Mouse (Mus musculus): ENCODE data around the gene Doc2a. TPM values are rescaled to one million over a fixed set of nuclear protein-coding genes. Genes with fewer than 3 reads are reported as not detected.
A peak's percentile ranks its signal among the peaks of the same experiment; 100 is the strongest.

Gene Doc2a
- polyA plus RNA-seq, 1 experiment from 2014 or later = not detected

DNA sequence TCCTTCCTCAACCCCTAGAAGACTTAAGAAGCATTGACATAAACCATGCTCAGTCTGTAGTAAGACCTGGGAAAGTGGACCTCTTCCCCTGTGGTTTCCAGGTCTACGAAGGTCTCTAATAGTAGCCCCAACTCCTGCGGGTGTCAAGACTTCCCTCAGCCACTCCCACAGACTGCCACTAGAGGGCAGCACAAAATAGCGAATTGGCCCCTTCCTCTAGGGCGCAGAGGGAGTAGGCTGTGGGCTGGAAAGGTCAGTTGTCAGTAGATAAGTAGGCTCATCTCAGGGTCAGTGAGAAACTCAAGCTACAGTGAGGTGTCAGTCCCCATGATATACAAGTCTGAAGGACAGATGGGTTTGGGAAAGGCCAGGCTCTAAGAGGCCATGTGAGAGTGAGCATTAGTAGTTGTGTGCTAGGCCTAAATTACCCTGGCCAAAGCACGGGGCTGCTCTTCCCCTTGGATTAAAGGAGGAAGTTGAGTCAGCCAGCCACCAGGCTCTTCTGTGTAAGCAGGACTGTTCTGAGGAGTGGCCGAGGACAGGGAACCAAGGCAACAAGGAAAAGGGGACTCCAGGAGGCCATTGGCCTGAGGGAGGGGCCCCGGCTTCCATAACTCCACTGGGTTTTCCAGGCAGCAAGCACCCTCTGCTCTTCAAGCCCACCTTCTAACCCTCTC, 25.2 kb upstream of the Doc2a start:
- H3K27me3 ChIP-seq (ENCODE audit: control insufficient read depth, insufficient read depth, low read depth, low read length) = peaks cover 21% of the 10 kb centered on the region

GRCm38 (mm10) chr7:126822741-126823140, 24.5 kb upstream of the Doc2a start:
- ATAC-seq (ENCODE audit: low read depth) = no peak
- H3K4me1 ChIP-seq (ENCODE audit: control insufficient read depth, low read depth, low read length) = no peaks in the 10 kb centered on the region
- H3K27me3 ChIP-seq (ENCODE audit: control insufficient read depth, insufficient read depth, low read depth, low read length) = peaks cover 21% of the 10 kb centered on the region
- H3K27ac ChIP-seq (ENCODE audit: low read length) = no peak overlapping the region
- H3K9ac ChIP-seq (ENCODE audit: low read depth, low read length) = no peak overlapping the region
- no peaks in the 10 kb centered on the region for H3K36me3 ChIP-seq (ENCODE audit: control insufficient read depth, insufficient read depth)
- WGBS (ENCODE audit: insufficient replicate concordance) = 34% methylated on average over 9 of the region's 9 CpGs
- no peak overlapping the region for H3K4me2 ChIP-seq (ENCODE audit: low read depth, low read length)
- no peak overlapping the region for H3K4me3 ChIP-seq (ENCODE audit: low read depth, low read length)
- H3K9me3 ChIP-seq (replicated peaks; ENCODE audit: control insufficient read depth, low read length) = no peaks in the 10 kb centered on the region

More for the DNA sequence above, 25.2 kb upstream of the Doc2a start:
- H3K4me2 ChIP-seq (ENCODE audit: low read depth, low read length) = no peak overlapping the region
- WGBS (ENCODE audit: insufficient replicate concordance) = 21% methylated on average over 7 of the region's 7 CpGs
- no peaks in the 10 kb centered on the region for H3K9me3 ChIP-seq (replicated peaks; ENCODE audit: control insufficient read depth, low read length)
- no peak overlapping the region for H3K4me3 ChIP-seq (ENCODE audit: low read depth, low read length)
- no peaks in the 10 kb centered on the region for H3K36me3 ChIP-seq (ENCODE audit: control insufficient read depth, insufficient read depth)
- no peak for ATAC-seq (ENCODE audit: low read depth)
- H3K4me1 ChIP-seq (ENCODE audit: control insufficient read depth, low read depth, low read length) = no peaks in the 10 kb centered on the region
- H3K27ac ChIP-seq (ENCODE audit: low read length) = no peak overlapping the region
- no peak overlapping the region for H3K9ac ChIP-seq (ENCODE audit: low read depth, low read length)

GRCm38 (mm10) chr7:126823202-126823711, 24.0 kb upstream of the Doc2a start:
- Histone ChIP-seq H3K9ac (ENCODE audit: low read depth, low read length) (no peak overlapping the region), H3K36me3 (ENCODE audit: control insufficient read depth, insufficient read depth) (no peaks in the 10 kb centered on the region), H3K4me3 (ENCODE audit: low read depth, low read length) (no peak overlapping the region), H3K4me2 (ENCODE audit: low read depth, low read length) (no peak overlapping the region), H3K4me1 (ENCODE audit: control insufficient read depth, low read depth, low read length) (no peaks in the 10 kb centered on the region), H3K27ac (ENCODE audit: low read length) (no peak overlapping the region), H3K27me3 (ENCODE audit: control insufficient read depth, insufficient read depth, low read depth, low read length) (peaks cover 21% of the 10 kb centered on the region), H3K9me3 (replicated peaks; ENCODE audit: control insufficient read depth, low read length) (no peaks in the 10 kb centered on the region)
- WGBS (ENCODE audit: insufficient replicate concordance) = 4% methylated on average over 17 of the region's 19 CpGs
- no peak for ATAC-seq (ENCODE audit: low read depth)

- Histone ChIP-seq H3K4me3 (ENCODE audit: low read depth, low read length) (no peak overlapping the region), H3K4me2 (ENCODE audit: low read depth, low read length) (no peak overlapping the region), H3K27me3 (ENCODE audit: control insufficient read depth, insufficient read depth, low read depth, low read length) (peaks cover 21% of the 10 kb centered on the region), H3K4me1 (ENCODE audit: control insufficient read depth, low read depth, low read length) (no peaks in the 10 kb centered on the region), H3K36me3 (ENCODE audit: control insufficient read depth, insufficient read depth) (no peaks in the 10 kb centered on the region), H3K9ac (ENCODE audit: low read depth, low read length) (no peak overlapping the region), H3K27ac (ENCODE audit: low read length) (no peak overlapping the region), H3K9me3 (replicated peaks; ENCODE audit: control insufficient read depth, low read length) (no peaks in the 10 kb centered on the region)
- ATAC-seq (ENCODE audit: low read depth) = no peak
- 10% methylated on average over 10 of the region's 10 CpGs for WGBS (ENCODE audit: insufficient replicate concordance)
These were observed 23.3 kb upstream of the Doc2a start for GRCm38 (mm10) chr7:126823940-126824339.

- Histone ChIP-seq H3K4me1 (ENCODE audit: control insufficient read depth, low read depth, low read length) (no peaks in the 10 kb centered on the region), H3K27me3 (ENCODE audit: control insufficient read depth, insufficient read depth, low read depth, low read length) (peaks cover 21% of the 10 kb centered on the region)
- WGBS (ENCODE audit: insufficient replicate concordance) = 19% methylated on average over 8 of the region's 8 CpGs
These were observed 21.8 kb upstream of the Doc2a start for GRCm38 (mm10) chr7:126825403-126825802.

GRCm38 (mm10) chr7:126825952-126826351, 21.3 kb upstream of the Doc2a start:
- Histone ChIP-seq H3K4me2 (ENCODE audit: low read depth, low read length) (no peak overlapping the region), H3K27ac (ENCODE audit: low read length) (no peak overlapping the region), H3K4me1 (ENCODE audit: control insufficient read depth, low read depth, low read length) (no peaks in the 10 kb centered on the region), H3K9ac (ENCODE audit: low read depth, low read length) (no peak overlapping the region), H3K27me3 (ENCODE audit: control insufficient read depth, insufficient read depth, low read depth, low read length) (peaks cover 21% of the 10 kb centered on the region), H3K36me3 (ENCODE audit: control insufficient read depth, insufficient read depth) (no peaks in the 10 kb centered on the region), H3K4me3 (ENCODE audit: low read depth, low read length) (no peak overlapping the region), H3K9me3 (replicated peaks; ENCODE audit: control insufficient read depth, low read length) (no peaks in the 10 kb centered on the region)
- no peak for ATAC-seq (ENCODE audit: low read depth)
- 56% methylated on average over 5 of the region's 5 CpGs for WGBS (ENCODE audit: insufficient replicate concordance)

More at GRCm38 (mm10) chr7:126825403-126825802, 21.8 kb upstream of the Doc2a start:
- Histone ChIP-seq H3K27ac (ENCODE audit: low read length) (no peak overlapping the region), H3K9me3 (replicated peaks; ENCODE audit: control insufficient read depth, low read length) (no peaks in the 10 kb centered on the region), H3K4me3 (ENCODE audit: low read depth, low read length) (no peak overlapping the region), H3K36me3 (ENCODE audit: control insufficient read depth, insufficient read depth) (no peaks in the 10 kb centered on the region), H3K4me2 (ENCODE audit: low read depth, low read length) (no peak overlapping the region), H3K9ac (ENCODE audit: low read depth, low read length) (no peak overlapping the region)
- no peak for ATAC-seq (ENCODE audit: low read depth)

DNA sequence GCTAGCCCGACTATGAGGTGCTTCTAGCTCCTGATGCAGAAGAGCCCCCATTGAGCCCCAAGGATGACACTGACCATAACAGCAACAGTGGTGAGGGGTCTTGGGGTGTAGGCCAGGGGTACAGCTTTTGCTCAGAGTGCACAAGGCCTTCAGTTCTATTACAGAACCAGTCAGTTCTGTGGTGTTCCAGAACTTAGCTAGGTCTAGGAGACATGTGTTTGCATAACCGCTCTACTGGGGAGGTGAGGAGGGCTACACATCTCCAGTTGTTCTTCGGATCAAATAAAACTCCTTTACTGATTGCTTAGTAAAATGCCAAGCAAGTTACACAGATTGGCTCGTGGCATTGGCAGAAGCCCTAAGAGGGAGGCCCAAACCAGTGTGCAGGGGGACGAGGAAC, 15.7 kb upstream of the Doc2a start, which contains the start of gene 4930451I11Rik:
4930451I11Rik (minus strand) TSS at position 101 of the 400 bp plus-strand sequence.
- Histone ChIP-seq H3K9ac (ENCODE audit: low read depth, low read length) (no peak within 1 kb of the TSS), H3K36me3 (ENCODE audit: control insufficient read depth, insufficient read depth) (no peaks in the 10 kb centered on the region)
- WGBS (ENCODE audit: insufficient replicate concordance) = 50% methylated on average over 5 of the region's 5 CpGs

DNA sequence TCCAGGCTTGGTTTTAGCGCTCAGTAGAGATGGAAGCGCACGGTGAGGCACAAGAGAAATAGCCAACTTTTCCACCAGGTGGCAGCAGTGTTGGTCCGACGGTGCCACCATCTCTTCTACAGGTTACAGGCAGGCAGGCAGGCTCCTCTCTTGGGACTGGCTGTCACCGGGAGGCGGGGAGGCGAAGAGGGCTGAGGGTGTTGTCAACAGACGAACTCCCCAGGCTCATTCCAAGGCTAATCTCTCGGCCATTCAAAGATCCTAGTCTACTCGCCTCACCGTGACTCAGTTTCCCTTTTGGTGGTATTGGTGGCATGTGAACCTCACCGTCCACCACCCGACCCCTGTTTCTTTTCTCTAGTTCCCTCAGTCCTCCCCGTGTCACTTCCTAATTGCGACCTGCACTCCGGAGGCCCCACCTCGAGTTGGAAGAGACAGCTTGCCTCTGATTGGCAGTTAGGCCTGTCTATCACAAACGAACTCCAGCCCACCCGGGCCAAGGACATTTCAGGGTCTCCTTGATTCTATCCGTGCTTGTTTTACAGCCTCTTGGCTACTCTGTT, 15.1 kb upstream of the Doc2a start:
- H3K9ac ChIP-seq (ENCODE audit: low read depth, low read length) = no peak overlapping the region
- WGBS (ENCODE audit: insufficient replicate concordance) = 1% methylated on average over 21 of the region's 21 CpGs

More for the DNA sequence above, 15.7 kb upstream of the Doc2a start, which contains the start of gene 4930451I11Rik:
- peak within 1 kb of the TSS; percentile 54 for H3K4me2 ChIP-seq (ENCODE audit: low read depth, low read length)
- no peaks in the 10 kb centered on the region for H3K9me3 ChIP-seq (replicated peaks; ENCODE audit: control insufficient read depth, low read length)
- H3K4me1 ChIP-seq (ENCODE audit: control insufficient read depth, low read depth, low read length) = no peaks in the 10 kb centered on the region
- no peak for ATAC-seq (ENCODE audit: low read depth)
- no peak within 1 kb of the TSS for H3K27ac ChIP-seq (ENCODE audit: low read length)
- peak within 1 kb of the TSS; percentile 35 for H3K4me3 ChIP-seq (ENCODE audit: low read depth, low read length)
- peaks cover 3% of the 10 kb centered on the region; the same call in 1 of the 2 replicates for H3K27me3 ChIP-seq (ENCODE audit: control insufficient read depth, insufficient read depth, low read depth, low read length)

DNA sequence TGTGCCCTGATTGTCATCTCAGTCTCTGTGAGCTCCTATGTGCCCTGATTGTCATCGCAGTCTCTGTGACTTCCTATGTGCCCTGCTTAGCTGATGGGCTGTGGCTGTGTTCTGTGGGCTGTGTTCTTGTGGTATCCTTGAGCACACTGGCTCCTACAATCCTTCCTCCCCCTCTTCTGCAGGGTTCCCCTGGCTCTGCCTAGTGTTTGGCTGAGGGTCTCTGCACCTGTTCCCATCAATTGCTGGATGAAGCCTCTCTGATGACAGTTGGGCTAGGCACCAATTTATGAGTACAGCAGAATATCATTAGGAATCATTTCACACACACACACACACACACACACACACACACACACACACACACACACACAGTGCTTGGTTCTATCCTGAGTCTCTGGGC, 13.9 kb upstream of the Doc2a start:
- no peak for ATAC-seq (ENCODE audit: low read depth)
- WGBS (ENCODE audit: insufficient replicate concordance) = 61% methylated on average over 1 of the region's 1 CpGs

More for the DNA sequence above, 15.1 kb upstream of the Doc2a start:
- ATAC-seq (ENCODE audit: low read depth) = peak; percentile 76
- H3K9me3 ChIP-seq (replicated peaks; ENCODE audit: control insufficient read depth, low read length) = no peaks in the 10 kb centered on the region
- no peak overlapping the region for H3K27ac ChIP-seq (ENCODE audit: low read length)
- H3K4me1 ChIP-seq (ENCODE audit: control insufficient read depth, low read depth, low read length) = no peaks in the 10 kb centered on the region
- H3K4me2 ChIP-seq (ENCODE audit: low read depth, low read length) = peak overlapping the region; percentile 54
- no peaks in the 10 kb centered on the region for H3K36me3 ChIP-seq (ENCODE audit: control insufficient read depth, insufficient read depth)
- H3K27me3 ChIP-seq (ENCODE audit: control insufficient read depth, insufficient read depth, low read depth, low read length) = peaks cover 3% of the 10 kb centered on the region; the same call in 1 of the 2 replicates
- H3K4me3 ChIP-seq (ENCODE audit: low read depth, low read length) = peak overlapping the region; percentile 35

More for the DNA sequence above, 13.9 kb upstream of the Doc2a start:
- no peak overlapping the region for H3K9ac ChIP-seq (ENCODE audit: low read depth, low read length)
- H3K9me3 ChIP-seq (replicated peaks; ENCODE audit: control insufficient read depth, low read length) = no peaks in the 10 kb centered on the region
- H3K27ac ChIP-seq (ENCODE audit: low read length) = no peak overlapping the region
- no peaks in the 10 kb centered on the region for H3K4me1 ChIP-seq (ENCODE audit: control insufficient read depth, low read depth, low read length)
- H3K4me3 ChIP-seq (ENCODE audit: low read depth, low read length) = no peak overlapping the region
- H3K27me3 ChIP-seq (ENCODE audit: control insufficient read depth, insufficient read depth, low read depth, low read length) = peaks cover 3% of the 10 kb centered on the region; the same call in 1 of the 2 replicates
- H3K4me2 ChIP-seq (ENCODE audit: low read depth, low read length) = no peak overlapping the region
- H3K36me3 ChIP-seq (ENCODE audit: control insufficient read depth, insufficient read depth) = no peaks in the 10 kb centered on the region

Data from liver, embryonic 16.5 days (tissue).